Comparison of ENCODE assay signal across 20 mouse cellular contexts in genomic region chr16:94925364-94925763, GRCm38 (mm10).
DNase-seq lines count a peak whose midpoint lies in the region; ATAC-seq and TF ChIP-seq lines count a peak whose summit lies in the region.
"Had no signal": no experiment of that assay in that cellular context is flagged by ENCODE, and none has a peak within 500 bp of the region (broad histone marks: within the 10 kb centered on the region; RNA-seq: fewer than 3 reads in every experiment).

No protein-coding gene starts in this region.

- TF ChIP-seq POLR2A in MEL (IDR thresholded peaks at IDR 0.05; ENCODE audit: control insufficient read depth in 1 of 2, insufficient read depth in 1 of 2, low read depth in 1 of 2, low read length in 2 of 2, poor library complexity in 1 of 2): no peak

- no peak overlapping the region for H3K4me3 ChIP-seq in kidney, embryonic 16.5 days (ENCODE audit: low read length)
- no peak overlapping the region for H3K4me3 ChIP-seq in MEL (ENCODE audit: control insufficient read depth in 1 of 2, insufficient read depth in 1 of 2, low read depth in 2 of 2, low read length in 2 of 2)
- H3K4me3 ChIP-seq: embryonic facial prominence, embryonic 12.5 days; forebrain, embryonic 13.5 days; heart, embryonic 13.5 days; hindbrain, embryonic 15.5 days had no signal

- H3K9me3 ChIP-seq in kidney, embryonic 16.5 days (ENCODE audit: low read length): no peaks in the 10 kb centered on the region
- no peaks in the 10 kb centered on the region for H3K9me3 ChIP-seq in MEL (replicated peaks; ENCODE audit: insufficient read depth, low read length)
- H3K9me3 ChIP-seq: embryonic facial prominence, embryonic 12.5 days; forebrain, embryonic 13.5 days; G1E; heart, embryonic 13.5 days; hindbrain, embryonic 15.5 days had no signal

- no peak for TF ChIP-seq RAD21 in MEL (IDR thresholded peaks at IDR 0.05; ENCODE audit: low read depth, low read length)

- TF ChIP-seq EP300 in MEL (IDR thresholded peaks at IDR 0.05; ENCODE audit: low read depth in 1 of 2, low read length in 2 of 2): no peak

- peaks cover 8% of the 10 kb centered on the region; the same call in 1 of the 2 replicates for H3K4me1 ChIP-seq in kidney, embryonic 16.5 days (ENCODE audit: insufficient read depth, low read length)
- peaks cover 0 to under 1% of the 10 kb centered on the region in 2 experiments; a peak in 2 of 4 replicates for H3K4me1 ChIP-seq in MEL (ENCODE audit: control insufficient read depth in 1 of 2, insufficient read depth in 2 of 2, low read length in 2 of 2)
- H3K4me1 ChIP-seq: embryonic facial prominence, embryonic 12.5 days; heart, embryonic 13.5 days; hindbrain, embryonic 15.5 days had no signal

- no peaks in the 10 kb centered on the region for H3K79me2 ChIP-seq in MEL (ENCODE audit: control insufficient read depth, insufficient read depth, low read length, poor library complexity)

- H3K9ac ChIP-seq in kidney, embryonic 16.5 days (replicated peaks; ENCODE audit: low read length): no peak overlapping the region
- H3K9ac ChIP-seq in MEL (ENCODE audit: control insufficient read depth, low read depth, low read length, poor library complexity, severe bottlenecking): no peak overlapping the region
- H3K9ac ChIP-seq: embryonic facial prominence, embryonic 12.5 days; forebrain, embryonic 13.5 days; forebrain, postnatal 0 days; heart, embryonic 13.5 days; hindbrain, embryonic 15.5 days had no signal

- H3K4me2 ChIP-seq in kidney, embryonic 16.5 days (replicated peaks; ENCODE audit: low read depth, low read length): peak overlapping the region; percentile 8; the same call in 1 of the 2 replicates
- H3K4me2 ChIP-seq: embryonic facial prominence, embryonic 12.5 days; forebrain, embryonic 13.5 days; heart, embryonic 13.5 days; hindbrain, embryonic 15.5 days had no signal

- no peaks in the 10 kb centered on the region for H3K36me3 ChIP-seq in kidney, embryonic 16.5 days (ENCODE audit: insufficient read depth, low read length)
- H3K36me3 ChIP-seq in MEL (ENCODE audit: control insufficient read depth in 1 of 2, insufficient read depth in 2 of 2, low read length in 2 of 2): no peaks in the 10 kb centered on the region
- H3K36me3 ChIP-seq: embryonic facial prominence, embryonic 12.5 days; G1E; heart, embryonic 13.5 days; hindbrain, embryonic 15.5 days had no signal

- ATAC-seq in frontal cortex, adult (ENCODE audit: low TSS enrichment): peak; percentile 47; the same call in 1 of the 2 replicates
- peak; percentile 70; the same call in 1 of the 2 replicates for ATAC-seq in kidney, embryonic 16.5 days (ENCODE audit: low FRiP score, low TSS enrichment)
- ATAC-seq: forebrain, embryonic 13.5 days; forebrain, postnatal 0 days; inflammation-experienced regulatory T-cells, adult 6 months had no signal

- no peak overlapping the region for H3K27ac ChIP-seq in kidney, embryonic 16.5 days (ENCODE audit: low read length)
- peak overlapping the region; percentile 37; the same call in 1 of the 2 replicates for H3K27ac ChIP-seq in MEL (ENCODE audit: control insufficient read depth, low read depth, low read length)
- H3K27ac ChIP-seq: embryonic facial prominence, embryonic 12.5 days; forebrain, embryonic 13.5 days; heart, embryonic 13.5 days; hindbrain, embryonic 15.5 days had no signal

- 14% methylated on average over 6 of the region's 6 CpGs for WGBS in kidney, embryonic 16.5 days

- DNase-seq in frontal cortex, postnatal 10 days (ENCODE audit: low spot score in 2 of 2): no peak
- no peak for DNase-seq in kidney, adult 18-20 months
- DNase-seq in MEL (ENCODE audit: low read depth, low spot score): peak; percentile 20
- DNase-seq in mesoderm, embryonic 11.5 days (ENCODE audit: low read depth, low spot score): peak; percentile 34
- no peak for DNase-seq in gastrocnemius, postnatal 4 days (ENCODE audit: low spot score in 2 of 2)
- no peak for DNase-seq in urinary bladder, postnatal 14 days (ENCODE audit: low spot score)
- DNase-seq: adrenal gland, postnatal 25 days; cerebellum, adult 11 months; cerebellum, adult 8-10 months; cerebellum, postnatal 25 days; forebrain, postnatal 0 days; heart, postnatal 36 days had no signal

- no peak for TF ChIP-seq CTCF in MEL (IDR thresholded peaks at IDR 0.05 in 2 of 3, conservative IDR thresholded peaks at IDR 0.05 in 1 of 3; ENCODE audit: control insufficient read depth in 1 of 3, insufficient read depth in 1 of 3, low read depth in 2 of 3, low read length in 3 of 3, poor library complexity in 1 of 3, severe bottlenecking in 1 of 3)

- H3K27me3 ChIP-seq in kidney, embryonic 16.5 days (ENCODE audit: insufficient read depth, low read length): no peaks in the 10 kb centered on the region
- no peaks in the 10 kb centered on the region for H3K27me3 ChIP-seq in MEL (ENCODE audit: control insufficient read depth in 1 of 2, insufficient read depth in 2 of 2, low read length in 2 of 2)
- H3K27me3 ChIP-seq: embryonic facial prominence, embryonic 12.5 days; forebrain, embryonic 13.5 days; heart, embryonic 13.5 days; hindbrain, embryonic 15.5 days had no signal

TF ChIP-seq in MEL, 35 proteins besides CTCF, POLR2A, EP300 and RAD21:
- TF ChIP-seq MXI1 (IDR thresholded peaks at IDR 0.05; ENCODE audit: low read depth, low read length) (no peak), JUND (IDR thresholded peaks at IDR 0.05; ENCODE audit: low read depth, low read length) (no peak), CHD2 (IDR thresholded peaks at IDR 0.05; ENCODE audit: low read length) (no peak)
TF ChIP-seq in MEL: peak in this region for 0.

Comparison
In these comparisons a context has a peak if more than half of its experiments do, and no peak if none do; other contexts are left out.
1. DNase-seq: peak in MEL (single experiment) and mesoderm, embryonic 11.5 days (single experiment); none in frontal cortex, postnatal 10 days (0 of 2), kidney, adult 18-20 months (single experiment), gastrocnemius, postnatal 4 days (0 of 2) and urinary bladder, postnatal 14 days (single experiment).